Mouse (Mus musculus): ENCODE results near the gene Aim2. TPM values are rescaled to one million over a fixed set of nuclear protein-coding genes. Genes with fewer than 3 reads are reported as not detected.
A peak's percentile ranks its signal among the peaks of the same experiment; 100 is the strongest.

Aim2 gene
- polyA plus RNA-seq, 1 experiment, result 3.4 TPM

DNA sequence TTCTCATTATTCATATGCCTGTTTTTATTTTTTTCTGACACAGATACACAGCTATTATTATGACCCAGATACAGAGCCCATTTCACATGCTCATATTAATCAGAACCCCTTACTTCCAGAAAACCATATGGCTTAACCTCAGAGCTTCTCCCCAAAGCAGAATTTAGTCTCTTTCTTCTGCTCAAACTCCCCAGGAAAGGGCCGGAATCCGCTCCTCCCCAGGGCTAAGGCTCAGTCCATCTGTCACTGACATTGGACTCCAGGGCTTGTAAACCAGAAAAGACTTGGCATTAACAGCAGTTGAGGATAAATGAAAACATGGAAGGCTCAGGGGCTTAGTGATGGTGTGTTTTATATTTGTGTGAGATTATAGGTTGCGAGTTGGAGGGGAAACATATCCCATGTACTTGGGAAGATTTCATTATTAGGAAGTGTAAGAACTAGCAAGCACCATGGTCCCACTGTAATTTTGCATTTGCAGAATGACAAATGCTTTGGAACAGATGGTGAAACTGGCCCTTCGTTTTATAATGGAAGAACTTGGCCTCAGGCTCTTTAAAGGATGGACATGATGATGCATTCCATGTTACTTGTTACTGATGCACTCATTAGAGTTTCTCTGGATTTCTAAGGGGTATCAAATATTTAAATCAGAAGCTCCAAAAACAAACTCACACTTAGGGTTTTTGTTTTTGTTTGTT is 9.1 kb downstream of the Aim2 start:
- Histone ChIP-seq H3K4me3 (ENCODE audit: insufficient read depth, low read length) (no peak overlapping the region), H3K4me1 (ENCODE audit: control insufficient read depth, insufficient read depth, low read length) (peaks cover 28% of the 10 kb centered on the region), H3K27ac (ENCODE audit: insufficient read depth, low read length) (no peak overlapping the region)
- TF ChIP-seq CTCF (IDR thresholded peaks at IDR 0.05; ENCODE audit: extremely low read depth, insufficient read depth, low read length) (no peak), POLR2A (IDR thresholded peaks at IDR 0.05; ENCODE audit: extremely low read depth, insufficient read depth, low read length) (no peak)

DNA sequence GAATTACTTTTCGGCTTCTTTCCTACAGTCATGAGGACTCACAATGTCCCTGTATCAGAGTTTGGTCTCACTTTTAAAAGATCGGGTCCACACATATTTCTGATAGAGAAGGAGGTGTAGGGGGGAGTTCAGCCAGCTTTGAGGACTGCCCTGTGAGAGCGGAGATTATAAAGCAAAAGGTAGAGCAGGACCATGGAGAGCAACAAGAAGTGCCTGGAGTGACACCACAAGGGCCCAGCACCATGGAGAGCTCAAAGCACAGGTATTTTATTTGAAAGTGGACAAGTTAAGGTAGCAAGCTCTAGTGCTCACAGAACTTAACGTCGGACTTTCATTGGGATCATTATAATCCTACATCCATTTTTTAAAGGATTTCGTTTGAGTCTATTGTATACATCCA is 11.0 kb downstream of the Aim2 start:
- TF ChIP-seq POLR2A (IDR thresholded peaks at IDR 0.05; ENCODE audit: extremely low read depth, insufficient read depth, low read length) (no peak), CTCF (IDR thresholded peaks at IDR 0.05; ENCODE audit: extremely low read depth, insufficient read depth, low read length) (no peak)
- H3K27ac ChIP-seq (ENCODE audit: insufficient read depth, low read length), result no peak overlapping the region
- peaks cover 20% of the 10 kb centered on the region for H3K4me1 ChIP-seq (ENCODE audit: control insufficient read depth, insufficient read depth, low read length)
- no peak overlapping the region for H3K4me3 ChIP-seq (ENCODE audit: insufficient read depth, low read length)

DNA sequence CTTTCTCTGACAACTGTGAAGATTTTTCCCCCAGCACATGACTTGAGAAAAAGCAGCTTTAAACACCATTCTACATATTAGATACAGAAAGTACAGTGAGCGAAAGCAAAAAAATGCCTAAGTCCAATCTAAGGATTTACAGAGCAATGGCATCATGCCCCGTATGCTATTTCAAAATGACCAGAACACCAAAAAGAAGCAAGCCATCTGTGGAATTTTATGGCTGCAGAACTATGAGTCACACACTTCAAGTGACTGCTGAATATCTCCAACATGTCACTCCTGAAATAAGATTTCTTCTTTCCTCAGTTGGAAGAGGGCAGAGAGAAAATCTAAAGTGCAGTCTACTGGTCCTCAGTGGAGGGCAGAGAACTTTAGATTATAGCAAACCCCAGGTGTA is 12.8 kb downstream of the Aim2 start:
- TF ChIP-seq POLR2A (IDR thresholded peaks at IDR 0.05; ENCODE audit: extremely low read depth, insufficient read depth, low read length) (no peak), CTCF (IDR thresholded peaks at IDR 0.05; ENCODE audit: extremely low read depth, insufficient read depth, low read length) (no peak)
- peaks cover 12% of the 10 kb centered on the region for H3K4me1 ChIP-seq (ENCODE audit: control insufficient read depth, insufficient read depth, low read length)
- no peak overlapping the region for H3K27ac ChIP-seq (ENCODE audit: insufficient read depth, low read length)
- no peak overlapping the region for H3K4me3 ChIP-seq (ENCODE audit: insufficient read depth, low read length)

DNA sequence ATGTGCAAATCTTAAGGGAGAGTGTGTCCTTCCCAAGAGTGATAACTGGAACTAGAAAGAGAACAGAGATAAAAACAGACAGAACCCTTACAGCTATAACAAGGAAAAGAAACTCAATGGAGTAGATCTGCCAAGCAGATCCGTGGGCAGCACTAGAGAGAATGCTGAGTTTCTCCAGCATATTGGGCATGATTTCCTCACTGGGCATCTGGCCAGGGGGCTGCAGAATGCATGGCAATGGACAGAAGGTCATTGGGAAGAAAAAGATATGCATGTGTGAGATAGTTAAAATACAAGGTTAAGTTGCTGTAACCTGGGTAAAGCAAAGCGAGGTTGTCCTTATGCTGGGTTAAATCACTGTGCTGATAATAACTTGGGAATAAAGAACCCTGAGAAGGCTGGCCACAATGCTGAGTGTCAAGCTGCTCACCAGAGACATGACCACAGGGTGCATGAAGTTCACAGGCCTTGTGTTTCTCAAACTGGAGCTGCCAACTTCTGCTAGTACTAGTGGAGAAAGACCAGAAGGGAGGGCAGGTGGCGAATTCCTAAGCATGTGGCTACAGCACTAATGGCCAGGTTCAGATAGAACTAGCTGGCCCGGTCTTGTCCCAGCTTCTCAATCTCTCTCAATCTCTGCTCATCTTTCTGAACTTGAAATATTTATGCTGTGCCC is 13.6 kb downstream of the Aim2 start:
- TF ChIP-seq POLR2A (IDR thresholded peaks at IDR 0.05; ENCODE audit: extremely low read depth, insufficient read depth, low read length) (no peak), CTCF (IDR thresholded peaks at IDR 0.05; ENCODE audit: extremely low read depth, insufficient read depth, low read length) (no peak)
- H3K4me3 ChIP-seq (ENCODE audit: insufficient read depth, low read length), result no peak overlapping the region
- H3K27ac ChIP-seq (ENCODE audit: insufficient read depth, low read length), result no peak overlapping the region
- H3K4me1 ChIP-seq (ENCODE audit: control insufficient read depth, insufficient read depth, low read length), result peaks cover 12% of the 10 kb centered on the region

DNA sequence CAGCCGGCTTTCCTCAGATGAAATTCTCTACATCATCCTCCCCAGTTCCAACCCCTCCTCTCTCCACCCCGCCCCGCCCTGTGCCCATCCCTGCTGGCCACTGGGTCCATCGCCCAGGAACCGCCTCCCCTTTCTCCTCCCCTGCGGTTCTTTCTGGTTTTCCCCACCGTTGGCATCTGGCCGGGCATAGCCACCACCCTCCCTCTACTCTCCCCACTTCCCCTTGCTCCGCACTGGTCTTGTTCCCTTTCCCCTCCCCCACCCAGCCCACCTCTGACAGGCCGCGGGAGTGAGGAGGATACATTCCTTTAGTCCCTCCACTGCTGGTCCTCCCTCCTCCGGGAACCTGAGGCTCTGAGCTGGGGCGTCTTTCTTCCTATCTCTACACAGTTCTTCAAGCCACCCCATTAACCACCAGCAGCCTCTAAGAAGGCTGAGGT is 15.3 kb downstream of the Aim2 start:
- Histone ChIP-seq H3K27ac (ENCODE audit: insufficient read depth, low read length) (no peak overlapping the region), H3K4me3 (ENCODE audit: insufficient read depth, low read length) (peak overlapping the region; percentile 94), H3K4me1 (ENCODE audit: control insufficient read depth, insufficient read depth, low read length) (peaks cover 8% of the 10 kb centered on the region)
- TF ChIP-seq POLR2A (IDR thresholded peaks at IDR 0.05; ENCODE audit: extremely low read depth, insufficient read depth, low read length) (no peak), CTCF (IDR thresholded peaks at IDR 0.05; ENCODE audit: extremely low read depth, insufficient read depth, low read length) (no peak)

DNA sequence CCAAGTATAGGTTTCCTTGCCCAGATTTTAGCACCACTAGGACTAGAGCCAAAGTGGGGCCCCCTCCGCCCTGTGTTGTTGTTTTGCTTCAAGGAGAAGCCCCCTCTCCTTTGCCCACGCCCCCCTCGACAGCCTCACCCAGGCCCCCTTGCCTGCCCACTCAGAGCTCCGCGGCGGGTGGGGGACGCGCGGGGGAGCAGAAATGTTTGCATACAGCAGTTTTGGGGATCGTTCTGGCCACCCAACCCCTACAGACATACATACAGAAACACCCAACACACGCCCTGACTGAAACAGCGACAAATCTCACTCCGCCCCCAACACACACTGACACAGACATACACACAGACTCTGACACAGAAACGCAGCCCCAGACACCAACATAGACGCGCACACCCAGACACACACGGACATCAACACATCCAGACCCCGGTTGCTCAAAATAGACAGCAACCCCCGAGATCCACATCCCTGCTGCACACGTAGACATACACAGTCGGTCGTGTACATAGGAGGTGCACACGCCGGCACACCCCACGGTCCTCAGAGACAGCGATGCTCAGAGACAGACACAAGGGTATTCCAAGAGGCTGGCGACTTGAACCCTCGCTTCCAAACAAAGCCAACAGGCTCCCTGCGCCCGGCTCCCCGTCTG is 16.1 kb downstream of the Aim2 start:
- TF ChIP-seq POLR2A (IDR thresholded peaks at IDR 0.05; ENCODE audit: extremely low read depth, insufficient read depth, low read length) (peak; percentile 69; the same call in 1 of the 2 replicates), CTCF (IDR thresholded peaks at IDR 0.05; ENCODE audit: extremely low read depth, insufficient read depth, low read length) (no peak)
- Histone ChIP-seq H3K4me3 (ENCODE audit: insufficient read depth, low read length) (peak overlapping the region; percentile 94), H3K4me1 (ENCODE audit: control insufficient read depth, insufficient read depth, low read length) (peaks cover 8% of the 10 kb centered on the region), H3K27ac (ENCODE audit: insufficient read depth, low read length) (peak overlapping the region; percentile 43)

DNA sequence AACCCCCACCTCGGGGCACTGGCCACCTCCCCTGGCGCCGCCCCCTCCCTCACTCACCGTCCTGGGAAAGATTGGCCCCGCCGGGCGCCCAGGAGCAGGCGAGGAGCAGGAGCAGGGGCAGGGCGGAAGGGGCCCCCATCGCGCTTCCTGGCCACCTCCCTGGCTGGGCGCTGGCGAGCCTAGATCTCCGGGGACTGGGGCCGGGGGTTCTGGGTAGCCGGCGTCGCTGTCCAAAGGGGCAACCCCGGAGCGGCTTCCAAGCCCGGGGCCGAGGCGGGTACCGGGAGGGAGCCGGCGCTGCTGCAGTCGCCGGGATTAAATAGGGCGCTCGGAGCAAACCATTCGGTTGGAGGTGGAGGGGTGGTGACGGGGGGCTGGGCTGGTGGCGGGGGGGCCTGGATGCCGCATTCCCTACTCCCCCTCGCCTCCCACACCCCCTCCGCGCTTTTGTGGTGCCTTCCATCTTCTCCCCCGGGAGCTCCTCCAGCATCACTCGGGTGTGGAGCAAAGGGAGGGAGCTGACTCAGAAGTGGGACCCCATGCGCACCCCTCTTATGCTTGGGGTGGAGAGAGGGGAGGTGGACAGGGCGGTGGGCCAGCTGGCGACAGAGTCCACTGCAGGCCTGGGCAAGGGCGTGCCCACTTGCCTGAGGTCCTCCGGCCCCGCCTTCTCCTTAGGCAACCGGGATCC is 16.8 kb downstream of the Aim2 start, which contains the start of gene Cadm3:
TSS of gene Cadm3 (minus strand) at position 340 of the 691 bp plus-strand sequence.
- peak within 1 kb of the TSS; percentile 94 for H3K4me3 ChIP-seq (ENCODE audit: insufficient read depth, low read length)
- TF ChIP-seq CTCF (IDR thresholded peaks at IDR 0.05; ENCODE audit: extremely low read depth, insufficient read depth, low read length) (no peak), POLR2A (IDR thresholded peaks at IDR 0.05; ENCODE audit: extremely low read depth, insufficient read depth, low read length) (peak; percentile 79)

DNA sequence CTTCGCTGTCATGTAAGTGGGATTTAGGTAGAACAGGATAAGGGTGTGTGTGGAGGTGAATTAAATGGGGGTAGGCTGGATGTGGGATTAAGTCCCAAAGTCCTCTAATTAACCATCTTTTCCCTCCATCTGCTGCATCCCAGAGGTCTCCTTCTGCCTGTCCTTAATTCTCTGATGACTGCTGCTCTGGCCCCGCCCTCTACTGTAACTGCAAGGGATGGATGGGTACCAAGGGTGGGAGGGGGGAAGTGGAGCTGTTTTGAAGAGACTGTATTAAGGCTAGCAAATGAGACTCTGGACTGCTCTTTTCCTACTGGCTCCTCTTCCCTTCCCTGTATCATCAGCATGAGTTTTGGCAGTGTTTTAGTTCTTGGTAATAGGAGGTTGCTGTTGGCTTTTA is 18.9 kb downstream of the Aim2 start:
- no peak overlapping the region for H3K27ac ChIP-seq (ENCODE audit: insufficient read depth, low read length)
- no peak overlapping the region for H3K4me3 ChIP-seq (ENCODE audit: insufficient read depth, low read length)
- H3K4me1 ChIP-seq (ENCODE audit: control insufficient read depth, insufficient read depth, low read length), result peaks cover 2% of the 10 kb centered on the region
- TF ChIP-seq CTCF (IDR thresholded peaks at IDR 0.05; ENCODE audit: extremely low read depth, insufficient read depth, low read length) (no peak), POLR2A (IDR thresholded peaks at IDR 0.05; ENCODE audit: extremely low read depth, insufficient read depth, low read length) (no peak)

More for the DNA sequence above, 16.8 kb downstream of the Aim2 start, which contains the start of gene Cadm3:
- Histone ChIP-seq H3K27ac (ENCODE audit: insufficient read depth, low read length) (peak within 1 kb of the TSS; percentile 43), H3K4me1 (ENCODE audit: control insufficient read depth, insufficient read depth, low read length) (peaks cover 8% of the 10 kb centered on the region)

DNA sequence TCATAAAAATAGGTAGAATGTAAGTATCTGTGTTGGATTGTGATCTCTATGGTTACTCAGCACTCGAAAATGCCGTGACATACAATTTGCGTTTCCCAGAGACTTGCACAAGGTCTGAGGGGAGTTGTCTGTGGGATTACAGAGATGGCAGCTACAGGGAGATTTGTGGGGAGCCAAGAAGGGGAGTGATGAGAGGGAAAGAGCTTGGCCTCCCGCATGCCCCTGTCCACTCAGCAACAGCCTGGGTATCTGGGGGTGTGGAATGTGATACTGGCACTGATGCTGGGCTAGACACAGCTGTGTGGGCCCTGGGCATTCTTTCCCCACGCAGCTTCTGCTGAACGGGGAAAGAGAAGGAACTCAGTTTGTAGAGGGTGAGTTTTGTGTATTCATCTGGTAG is 19.8 kb downstream of the Aim2 start:
- Histone ChIP-seq H3K27ac (ENCODE audit: insufficient read depth, low read length) (no peak overlapping the region), H3K4me1 (ENCODE audit: control insufficient read depth, insufficient read depth, low read length) (peaks cover 1% of the 10 kb centered on the region; the same call in 1 of the 2 replicates), H3K4me3 (ENCODE audit: insufficient read depth, low read length) (no peak overlapping the region)
- TF ChIP-seq CTCF (IDR thresholded peaks at IDR 0.05; ENCODE audit: extremely low read depth, insufficient read depth, low read length) (no peak), POLR2A (IDR thresholded peaks at IDR 0.05; ENCODE audit: extremely low read depth, insufficient read depth, low read length) (no peak)

Measured in cortical plate, adult 2 months (tissue).